Mouse (Mus musculus) thymus, postnatal 4 days (tissue): ENCODE results near the gene Pax4.
A peak's percentile ranks its signal among the peaks of the same experiment; 100 is the strongest.

Experiments used
- DNase-seq: peaks from one replicate; pipeline ENCODE4 v3.0.0; 2021

The Pax4 gene

GRCm38 (mm10) chr6:28431538-28431855, 17.7 kb downstream of the Pax4 start:
- DNase-seq: no peak

- peak; percentile 29 for DNase-seq
These were observed 18.2 kb downstream of the Pax4 start for GRCm38 (mm10) chr6:28430795-28431537.

GRCm38 (mm10) chr6:28429870-28430269, 19.3 kb downstream of the Pax4 start:
- no peak for DNase-seq

- DNase-seq: no peak
These were observed 20.9 kb downstream of the Pax4 start, which contains the start of gene Gcc1 for GRCm38 (mm10) chr6:28428290-28428689. Gene Gcc1, minus strand, starts transcription at chr6:28428390.

- DNase-seq: peak; percentile 63
These were observed 21.9 kb downstream of the Pax4 start, which contains the start of gene Fscn3 for GRCm38 (mm10) chr6:28427096-28427839. Gene Fscn3, plus strand, starts transcription at chr6:28427789.

- DNase-seq: no peak
These were observed 24.1 kb downstream of the Pax4 start for GRCm38 (mm10) chr6:28425019-28425418.

- DNase-seq: peak; percentile 70
These were observed 25.1 kb downstream of the Pax4 start for GRCm38 (mm10) chr6:28423767-28424695.

GRCm38 (mm10) chr6:28423313-28423712, 25.8 kb downstream of the Pax4 start, which contains the start of gene Arf5:
Gene Arf5, plus strand, starts transcription at chr6:28423560.
- peak; percentile 99 for DNase-seq

GRCm38 (mm10) chr6:28422651-28423290, 26.4 kb downstream of the Pax4 start:
- DNase-seq: no peak

- peak; percentile 96 for DNase-seq
These were observed 27.6 kb downstream of the Pax4 start for GRCm38 (mm10) chr6:28421469-28422000.

GRCm38 (mm10) chr6:28420865-28421264, 28.3 kb downstream of the Pax4 start:
- no peak for DNase-seq

GRCm38 (mm10) chr6:28420361-28420760, 28.8 kb downstream of the Pax4 start:
- peak; percentile 14 for DNase-seq

- no peak for DNase-seq
These were observed 29.5 kb downstream of the Pax4 start for GRCm38 (mm10) chr6:28419673-28420072.

GRCm38 (mm10) chr6:28418449-28418848, 30.7 kb downstream of the Pax4 start:
- no peak for DNase-seq

GRCm38 (mm10) chr6:28416981-28417380, 32.2 kb downstream of the Pax4 start:
- DNase-seq: no peak

GRCm38 (mm10) chr6:28411236-28411635, 37.9 kb downstream of the Pax4 start:
- no peak for DNase-seq

GRCm38 (mm10) chr6:28410053-28410452, 39.1 kb downstream of the Pax4 start:
- no peak for DNase-seq

- peak; percentile 30 for DNase-seq
These were observed 49.4 kb downstream of the Pax4 start for GRCm38 (mm10) chr6:28399791-28400190.

- DNase-seq: no peak
These were observed 50.4 kb downstream of the Pax4 start for GRCm38 (mm10) chr6:28398726-28399125.

GRCm38 (mm10) chr6:28397681-28398203, 51.4 kb downstream of the Pax4 start, which contains the start of gene Zfp800:
Gene Zfp800, minus strand, starts transcription at chr6:28398005.
- DNase-seq: peak; percentile 60

GRCm38 (mm10) chr6:28396853-28397457, 52.2 kb downstream of the Pax4 start:
- DNase-seq: peak; percentile 37
